Mouse (Mus musculus): ENCODE results near the gene Map1s.

The Map1s gene

DNA sequence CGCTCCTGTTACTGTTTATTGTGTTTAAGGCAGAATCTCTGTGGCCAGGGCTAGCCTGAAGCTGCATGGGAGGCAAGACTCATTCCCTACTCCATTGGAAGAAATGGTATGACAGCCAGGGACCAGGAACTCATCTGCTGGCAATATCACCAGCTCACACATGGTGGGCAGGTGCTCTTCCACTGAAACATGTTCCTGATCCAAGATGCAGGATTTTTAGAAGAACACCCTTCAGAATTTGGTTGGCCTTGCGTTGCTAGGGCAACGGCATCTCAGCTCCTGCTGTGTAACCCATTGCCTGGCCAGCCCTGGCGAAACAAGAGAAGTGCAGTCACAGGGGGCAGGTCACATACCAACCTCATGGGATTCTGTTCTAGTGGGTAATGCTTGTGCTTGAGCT, 26.2 kb upstream of the Map1s start:
- DNase-seq: no peak

- DNase-seq: peak; percentile 96
Measured at GRCm38 (mm10) chr8:70880126-70880525, 25.6 kb upstream of the Map1s start.

DNA sequence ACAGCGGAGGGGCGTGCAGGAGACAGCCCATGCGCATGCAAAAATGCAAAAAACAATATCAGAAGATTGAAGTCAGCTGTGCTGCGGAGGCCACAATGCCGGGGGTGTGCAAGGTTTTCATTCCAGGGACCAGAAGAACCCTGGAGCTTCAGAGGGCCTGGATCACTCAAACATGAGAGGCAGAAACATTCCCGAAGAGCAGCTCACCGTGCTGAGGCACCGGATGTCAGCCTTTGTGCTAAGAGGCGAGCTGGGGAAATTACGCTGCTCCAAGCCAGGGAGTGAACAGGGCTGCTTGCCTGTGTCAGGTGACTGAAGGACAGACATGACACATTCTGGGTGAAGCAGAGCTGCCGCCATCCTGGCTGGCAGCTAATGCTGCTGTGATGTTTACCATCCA, 25.2 kb upstream of the Map1s start:
- peak; percentile 94 for DNase-seq

GRCm38 (mm10) chr8:70884186-70884585, 21.5 kb upstream of the Map1s start:
- no peak for DNase-seq

DNA sequence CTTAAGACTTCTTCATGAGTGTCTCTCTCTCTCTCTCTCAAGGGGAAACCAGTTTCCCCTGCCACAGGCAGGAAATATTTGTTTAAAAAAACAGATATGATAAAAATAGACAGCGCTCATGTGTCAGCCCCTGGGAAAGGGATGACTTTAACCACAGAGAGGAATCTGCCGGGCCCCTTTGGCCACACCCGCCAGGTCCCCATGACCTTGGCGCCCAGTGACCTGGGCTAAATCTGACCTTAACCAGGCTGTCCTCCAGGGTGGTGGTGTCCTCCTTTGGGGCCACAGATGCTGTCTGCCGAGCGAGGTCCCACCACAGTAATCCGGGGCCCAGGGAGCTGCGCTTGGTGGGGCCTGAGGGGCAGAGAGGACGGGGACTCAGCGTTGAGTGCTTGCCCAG, 21.0 kb upstream of the Map1s start:
- DNase-seq: peak; percentile 91

DNA sequence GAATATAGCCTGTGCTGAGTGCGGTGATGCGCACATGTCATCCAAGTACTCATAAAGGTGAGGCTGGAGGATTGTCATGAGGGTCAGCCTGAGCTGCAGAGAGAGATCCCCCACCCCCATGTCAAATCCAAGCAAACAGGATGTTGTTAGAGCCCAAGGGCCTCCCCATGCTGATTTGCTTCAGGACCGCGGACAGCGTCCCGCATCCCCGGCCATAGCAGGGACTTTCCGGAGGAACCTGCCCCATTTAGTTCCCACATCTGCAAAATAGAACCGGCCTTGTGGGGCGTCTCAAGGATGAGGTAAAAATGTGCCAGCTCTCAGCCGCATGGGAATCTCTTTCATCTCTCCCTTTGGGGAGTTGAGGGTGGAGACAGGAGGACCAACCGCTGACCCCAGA, 20.1 kb upstream of the Map1s start:
- DNase-seq: no peak

DNA sequence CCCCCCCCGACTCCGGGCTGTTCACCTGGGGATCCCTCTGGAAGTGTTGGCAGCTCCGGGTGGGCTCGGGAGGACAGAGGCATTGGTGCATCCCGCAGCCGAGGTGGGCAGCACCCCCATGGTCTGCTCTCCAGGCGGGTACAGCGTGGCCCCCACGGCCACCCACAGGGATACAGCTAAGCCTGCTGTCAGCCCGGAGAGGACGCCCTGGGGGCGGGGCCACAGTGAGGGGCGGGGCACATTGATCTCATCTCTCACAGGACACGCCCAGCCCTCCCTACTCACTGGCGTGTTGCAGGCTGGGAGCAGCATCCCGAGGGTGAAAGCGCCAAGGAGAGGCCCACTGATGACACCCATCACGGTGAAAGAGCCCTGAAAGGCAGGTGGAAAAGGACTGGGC, 18.1 kb upstream of the Map1s start:
- DNase-seq: no peak

- no peak for DNase-seq
Measured at GRCm38 (mm10) chr8:70890656-70891055, 15.1 kb upstream of the Map1s start.

GRCm38 (mm10) chr8:70891356-70891755, 14.4 kb upstream of the Map1s start:
- no peak for DNase-seq

- no peak for DNase-seq
Measured at GRCm38 (mm10) chr8:70892022-70892895, 13.5 kb upstream of the Map1s start, which contains the start of gene Slc5a5. Slc5a5 (minus strand) TSS chr8:70892757.

DNA sequence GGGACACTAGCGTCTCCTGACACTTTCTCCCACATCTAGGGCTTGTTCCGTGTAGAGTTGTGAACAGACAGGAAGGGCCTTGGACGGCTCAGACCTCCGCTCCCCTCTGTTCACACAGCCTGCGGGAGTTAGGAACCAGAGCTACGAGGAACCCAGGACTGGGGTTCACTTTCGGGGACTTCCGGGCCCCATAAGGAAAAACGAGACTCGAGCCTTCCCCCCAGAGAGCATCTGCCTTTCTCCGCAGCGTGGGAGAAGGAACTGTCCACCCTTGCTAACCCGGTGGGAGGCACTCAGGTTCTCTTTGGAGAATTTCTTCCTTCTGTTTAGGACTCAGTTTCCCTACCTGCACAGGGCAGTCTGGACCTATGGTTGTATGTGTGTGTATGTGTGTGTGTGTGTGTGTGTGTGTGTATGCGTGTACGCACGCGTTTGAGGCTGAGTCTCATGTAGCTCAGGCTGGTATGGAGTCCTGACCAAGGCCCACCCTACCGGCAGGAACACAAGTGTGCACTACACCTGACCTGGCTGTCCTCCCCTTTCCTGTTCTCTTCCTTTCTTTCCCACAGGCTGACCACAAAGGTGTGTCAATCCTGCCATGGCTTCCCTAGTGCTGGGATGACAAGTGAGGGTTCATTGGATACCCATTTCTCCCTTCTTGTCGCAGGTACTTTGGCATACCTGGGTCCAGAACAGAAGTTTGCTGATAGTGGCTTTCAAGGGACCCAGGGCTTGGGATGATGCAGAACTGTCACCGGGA, 12.7 kb upstream of the Map1s start:
- no peak for DNase-seq

DNA sequence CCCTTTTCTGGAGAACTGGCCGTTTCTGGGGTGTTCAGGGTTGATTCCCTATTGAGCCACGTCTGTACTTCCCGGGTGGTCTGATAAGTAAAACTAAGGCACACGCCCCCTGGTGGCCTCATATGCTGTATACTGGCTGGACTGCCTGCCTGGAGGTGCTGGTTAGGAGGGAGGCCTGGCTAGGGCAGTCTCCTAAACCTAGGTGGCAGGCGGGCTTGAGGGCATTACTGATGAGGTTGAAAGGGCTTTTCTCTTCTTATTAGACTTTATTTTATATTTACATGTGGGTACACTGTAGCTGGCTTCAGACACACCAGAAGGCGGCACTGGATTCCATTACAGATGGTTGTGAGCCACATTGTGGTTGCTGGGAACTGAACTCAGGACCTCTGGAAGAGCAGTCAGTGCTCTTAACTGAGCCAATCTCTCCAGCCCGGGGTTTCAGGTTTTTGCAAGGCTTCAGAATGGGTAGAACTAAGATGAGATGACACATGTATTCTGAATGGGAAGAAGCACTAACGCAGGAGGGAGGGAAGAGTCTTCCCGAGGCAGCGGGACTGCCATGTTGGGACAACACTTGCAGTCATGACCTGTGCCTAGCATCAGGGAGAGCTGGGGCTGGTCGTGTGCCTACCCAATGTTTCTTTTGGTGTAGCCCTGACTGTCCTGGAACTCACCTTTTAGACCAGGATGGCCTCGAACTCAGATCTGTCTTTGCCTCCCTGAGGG, 11.9 kb upstream of the Map1s start:
- peak; percentile 96 for DNase-seq

- DNase-seq: no peak
Measured at GRCm38 (mm10) chr8:70894385-70894720, 11.4 kb upstream of the Map1s start.

DNA sequence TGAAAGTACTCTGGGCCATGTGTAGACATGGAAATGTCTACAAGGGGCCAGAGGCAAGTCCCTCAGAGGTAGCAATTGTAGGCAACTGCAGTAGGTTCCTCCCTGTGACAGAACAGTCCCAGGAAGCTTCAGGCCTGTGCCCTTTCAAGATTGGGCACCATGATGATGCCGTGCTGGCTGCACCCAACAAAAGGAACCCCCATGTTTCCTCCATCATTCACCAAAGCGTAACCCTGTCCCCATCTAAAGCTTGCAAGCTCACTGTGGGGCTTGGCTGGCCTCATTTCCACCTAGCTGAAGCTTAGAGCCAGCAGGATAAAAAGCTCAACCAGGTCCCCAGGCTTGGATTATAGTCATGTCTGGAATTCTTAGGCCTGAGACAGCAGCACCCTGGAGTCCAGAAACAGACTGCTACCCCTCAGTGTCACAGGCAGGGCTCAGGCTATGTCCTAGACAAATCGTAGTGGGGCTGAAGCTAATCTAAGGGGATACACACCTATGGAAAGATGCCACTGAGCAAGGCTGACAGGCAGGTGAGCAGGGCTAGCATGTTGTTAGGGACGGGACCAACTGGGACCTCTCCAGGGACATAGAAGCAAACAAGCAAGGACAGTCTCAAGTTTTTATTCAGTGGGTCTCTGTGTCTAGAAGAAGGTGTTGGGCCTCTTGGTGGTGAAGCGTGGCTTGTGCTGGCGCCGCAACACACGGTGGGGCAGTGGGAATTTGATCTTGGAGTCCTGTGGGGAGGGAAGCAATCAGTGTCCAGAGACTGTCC, 10.8 kb upstream of the Map1s start:
- DNase-seq: peak; percentile 91

GRCm38 (mm10) chr8:70895571-70896259, 10.0 kb upstream of the Map1s start:
- peak; percentile 92 for DNase-seq

DNA sequence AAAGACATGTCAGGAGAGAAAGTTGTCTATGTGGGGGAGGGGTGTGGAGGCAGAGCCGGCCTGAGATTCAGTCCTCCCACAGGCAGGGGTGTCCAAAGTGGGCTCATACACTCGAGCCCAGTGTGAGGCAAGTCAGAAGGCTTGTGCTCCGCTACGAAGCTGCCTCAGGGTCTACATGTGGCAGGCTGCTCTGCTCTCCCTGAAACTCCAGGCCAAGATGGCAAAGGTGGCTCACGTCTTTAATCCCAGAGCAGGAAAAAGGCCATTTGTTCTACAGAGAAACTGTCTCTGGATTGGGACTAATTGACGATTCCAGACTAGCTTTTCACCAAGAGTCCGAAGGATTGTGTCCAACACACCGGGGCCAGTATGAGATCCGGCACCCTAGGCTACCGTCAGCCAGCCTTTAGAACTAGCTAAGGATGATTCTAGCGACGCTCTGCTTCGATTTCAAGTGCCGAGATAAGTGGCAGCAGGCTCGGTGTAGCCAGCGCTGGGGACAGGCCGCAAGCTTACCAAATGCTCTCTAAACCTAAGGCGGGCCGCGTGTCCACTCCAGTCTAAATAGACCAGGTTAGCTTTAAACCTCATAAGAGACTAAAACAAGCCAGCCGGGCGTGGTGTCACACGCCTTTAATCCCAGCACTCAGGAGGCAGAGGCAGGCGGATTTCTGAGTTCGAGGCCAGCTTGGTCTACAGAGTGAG, 9.3 kb upstream of the Map1s start:
- DNase-seq: peak; percentile 91

DNA sequence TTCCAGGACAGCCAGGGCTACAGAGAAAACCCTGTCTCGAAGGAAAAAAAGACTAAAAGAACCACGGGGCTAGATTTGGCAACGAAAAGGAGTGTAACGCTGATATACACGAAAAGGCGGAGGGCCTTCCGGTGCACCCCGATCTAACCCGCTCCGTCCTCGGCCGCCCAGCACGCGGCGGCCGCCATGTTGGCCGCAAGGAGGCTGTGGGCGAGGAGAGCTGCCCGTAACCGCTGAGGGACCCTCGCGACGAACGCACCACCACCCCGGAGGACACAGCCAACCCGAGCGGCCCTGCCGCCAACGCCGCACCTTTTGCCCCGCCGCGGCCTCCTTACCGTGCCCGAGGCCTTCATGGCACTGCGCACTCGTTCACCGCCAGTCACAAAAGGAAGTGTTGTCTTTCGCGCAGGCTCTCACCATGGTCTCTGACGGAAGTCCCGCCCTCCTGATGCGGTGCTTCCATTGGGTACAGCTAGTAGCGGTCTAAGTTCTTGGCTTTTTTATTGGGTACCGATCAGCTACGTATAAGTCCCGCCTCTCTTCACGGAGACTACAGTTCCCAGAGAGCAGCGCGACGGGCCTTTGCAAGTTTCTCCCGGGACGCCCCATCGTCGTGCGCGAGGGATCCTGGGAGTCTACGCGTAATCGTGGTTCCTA, 8.6 kb upstream of the Map1s start, which contains the start of gene Rpl18a:
Gene Rpl18a, minus strand, starts transcription at position 392 of the 660 bp plus-strand sequence.
- peak; percentile 100 for DNase-seq

- peak; percentile 98 for DNase-seq
Measured at GRCm38 (mm10) chr8:70897681-70898413, 7.9 kb upstream of the Map1s start.

DNA sequence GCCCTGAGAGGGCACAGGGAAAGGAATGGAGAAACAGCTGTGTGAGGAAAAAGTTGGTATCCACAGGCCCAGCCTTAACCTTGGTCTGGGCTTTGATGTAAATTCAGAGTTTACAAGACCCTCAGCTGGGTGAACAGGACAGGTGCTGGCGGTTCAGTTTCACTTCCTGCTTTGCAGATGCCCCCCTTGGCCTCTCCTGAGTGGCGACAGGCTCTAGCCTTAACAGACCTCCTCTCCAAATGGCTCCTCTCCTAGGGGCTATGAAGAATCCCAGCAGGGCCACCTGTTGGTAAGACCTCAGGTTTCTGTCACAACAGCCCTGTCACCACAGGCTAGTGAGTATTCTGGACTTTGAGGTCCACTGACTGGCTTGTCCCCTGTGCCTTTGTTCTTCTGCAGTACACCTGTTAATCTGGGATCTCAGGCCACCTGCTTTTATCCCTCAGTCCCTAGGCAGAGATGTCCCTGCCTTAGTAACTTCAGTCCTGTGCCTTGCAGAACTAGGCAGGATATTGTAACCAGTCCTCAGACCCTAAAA, 7.0 kb upstream of the Map1s start:
- peak; percentile 91 for DNase-seq

- peak; percentile 85 for DNase-seq
Measured at GRCm38 (mm10) chr8:70899226-70899625, 6.5 kb upstream of the Map1s start.
